In the genomic region with DNA sequence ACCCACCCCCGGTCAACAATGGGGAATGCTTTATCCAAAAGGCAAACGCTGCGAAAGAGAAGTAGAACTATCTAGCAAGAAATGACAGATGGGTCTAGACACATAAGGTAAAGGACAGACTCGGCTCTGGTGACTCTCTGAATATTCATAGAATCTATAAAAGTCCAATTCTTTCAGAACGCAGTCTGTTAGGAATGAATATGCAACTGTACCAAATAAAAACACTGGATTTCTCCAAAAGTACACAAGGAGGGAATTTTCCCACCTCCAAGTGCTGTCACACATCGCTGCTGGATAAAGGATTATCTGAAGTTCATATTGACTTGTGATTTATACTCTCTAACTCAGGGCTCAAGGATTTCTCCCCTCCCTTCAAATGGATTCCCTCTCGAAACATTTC, we compare ENCODE assay signal across 22 mouse cellular contexts.
A peak's percentile ranks its signal among the peaks of the same experiment; 100 is the strongest.
DNase-seq lines count a peak whose midpoint lies in the region; ATAC-seq and TF ChIP-seq lines count a peak whose summit lies in the region.
"Had no signal": no experiment of that assay in that cellular context is flagged by ENCODE, and none has a peak within 500 bp of the region (broad histone marks: within the 10 kb centered on the region; RNA-seq: fewer than 3 reads in every experiment).

No protein-coding gene starts in this region.

- peaks cover 9% of the 10 kb centered on the region; the same call in 1 of the 2 replicates for H3K4me1 ChIP-seq in lung, postnatal 0 days (ENCODE audit: insufficient read depth, low read depth, low read length)
- peaks cover 10% of the 10 kb centered on the region for H3K4me1 ChIP-seq in lung, adult 2 months (ENCODE audit: control insufficient read depth, insufficient read depth, low read length)
- H3K4me1 ChIP-seq: embryonic facial prominence, embryonic 12.5 days had no signal

- H3K36me3 ChIP-seq in lung, postnatal 0 days (ENCODE audit: insufficient read depth, low read length), result no peaks in the 10 kb centered on the region
- H3K36me3 ChIP-seq: embryonic facial prominence, embryonic 10.5 days; embryonic facial prominence, embryonic 12.5 days; forebrain, embryonic 15.5 days had no signal

- no peak overlapping the region for H3K4me3 ChIP-seq in layer of hippocampus, adult 2 months
- no peak overlapping the region for H3K4me3 ChIP-seq in lung, postnatal 0 days (ENCODE audit: low read depth, low read length)
- H3K4me3 ChIP-seq in lung, adult 2 months (replicated peaks; ENCODE audit: extremely low read depth, low read depth, low read length), result no peak overlapping the region
- H3K4me3 ChIP-seq: embryonic facial prominence, embryonic 10.5 days; embryonic facial prominence, embryonic 12.5 days; forebrain, embryonic 13.5 days; forebrain, embryonic 15.5 days had no signal

- TF ChIP-seq CTCF in layer of hippocampus, adult 2 months (conservative IDR thresholded peaks at IDR 0.05), result no peak
- TF ChIP-seq CTCF in lung, postnatal 0 days (IDR thresholded peaks at IDR 0.05), result no peak
- no peak for TF ChIP-seq CTCF in lung, adult 2 months (IDR thresholded peaks at IDR 0.05; ENCODE audit: insufficient read depth, low read length)

- no peaks in the 10 kb centered on the region for H3K9me3 ChIP-seq in lung, postnatal 0 days (ENCODE audit: low read length)
- H3K9me3 ChIP-seq: embryonic facial prominence, embryonic 10.5 days; embryonic facial prominence, embryonic 12.5 days; forebrain, embryonic 13.5 days; forebrain, embryonic 15.5 days had no signal

- no peak for TF ChIP-seq POLR2A in lung, adult 2 months (IDR thresholded peaks at IDR 0.05; ENCODE audit: borderline replicate concordance, extremely low read depth, low read depth, low read length)

- no peak overlapping the region for H3K9ac ChIP-seq in lung, postnatal 0 days (replicated peaks; ENCODE audit: low read depth)
- H3K9ac ChIP-seq: embryonic facial prominence, embryonic 12.5 days; forebrain, embryonic 13.5 days; forebrain, embryonic 15.5 days; forebrain, postnatal 0 days had no signal

- no peak for ATAC-seq in lung, postnatal 0 days
- ATAC-seq: activated CD4-positive, CD25-positive, alpha-beta regulatory T cell, adult 4 months; forebrain, embryonic 15.5 days; Patski had no signal

- no peak overlapping the region for H3K4me2 ChIP-seq in lung, postnatal 0 days (replicated peaks; ENCODE audit: low read depth, low read length)
- H3K4me2 ChIP-seq: embryonic facial prominence, embryonic 12.5 days; forebrain, embryonic 13.5 days; forebrain, embryonic 15.5 days had no signal

- peak overlapping the region; percentile 69 for H3K27ac ChIP-seq in layer of hippocampus, adult 2 months
- peak overlapping the region; percentile 22; the same call in 1 of the 2 replicates for H3K27ac ChIP-seq in lung, postnatal 0 days (ENCODE audit: low read length)
- H3K27ac ChIP-seq: embryonic facial prominence, embryonic 10.5 days; embryonic facial prominence, embryonic 12.5 days; forebrain, embryonic 13.5 days; forebrain, embryonic 15.5 days had no signal

- no peak for TF ChIP-seq EP300 in lung, postnatal 0 days (IDR thresholded peaks at IDR 0.05)

- no peaks in the 10 kb centered on the region for H3K27me3 ChIP-seq in lung, postnatal 0 days (replicated peaks; ENCODE audit: insufficient read depth, low read length)
- H3K27me3 ChIP-seq: embryonic facial prominence, embryonic 12.5 days; forebrain, embryonic 13.5 days; forebrain, embryonic 15.5 days; Patski had no signal

- DNase-seq in layer of hippocampus, adult 2 months (ENCODE audit: low spot score in 2 of 2), result no peak
- no peak for DNase-seq in layer of hippocampus, postnatal 14 days (ENCODE audit: low spot score in 2 of 2)
- no peak for DNase-seq in lung, postnatal 0 days (ENCODE audit: low spot score)
- DNase-seq in lung, adult 2 months, result no peak
- peak; percentile 5 for DNase-seq in MN1 (ENCODE audit: low spot score)
- peak; percentile 40 for DNase-seq in brain, adult 2 months (ENCODE audit: low read depth, low spot score)
- DNase-seq in right cerebral cortex, postnatal 10 days (ENCODE audit: low spot score in 2 of 2), result no peak
- DNase-seq: adrenal gland, adult 8-10 months; adrenal gland, postnatal 14 days; adrenal gland, postnatal 36 days; cerebellum, adult 11 months; cerebellum, adult 18-20 months; cerebellum, adult 8-10 months; cerebellum, adult 9-11 months; cerebellum, postnatal 14 days; forebrain, postnatal 0 days had no signal

- 82% methylated on average over 7 of the region's 7 CpGs for WGBS in lung, postnatal 0 days
- 88% methylated on average over 7 of the region's 7 CpGs for WGBS in lung, adult 2 months

Comparison
In these comparisons a context has a peak if more than half of its experiments do, and no peak if none do; other contexts are left out.
1. DNase-seq: peak in MN1 (single experiment) and brain, adult 2 months (single experiment); none in layer of hippocampus, adult 2 months (0 of 2), layer of hippocampus, postnatal 14 days (0 of 2), lung, postnatal 0 days (single experiment), lung, adult 2 months (single experiment) and right cerebral cortex, postnatal 10 days (0 of 2).